Mouse (Mus musculus): ENCODE measurements around the gene Zfp605.
"Not testable (repeated sequence)": the region's sequence is repeated elsewhere in the genome, so short reads cannot be mapped to it uniquely, and the experiment has no call there.

The Zfp605 gene

GRCm38 (mm10) chr5:110107581-110108304, 2.1 kb upstream of the Zfp605 start, which contains the start of gene Gtpbp6:
TSS of gene Gtpbp6 (minus strand) at chr5:110108197.
- peak; percentile 98 for DNase-seq

GRCm38 (mm10) chr5:110108305-110108628, 1.6 kb upstream of the Zfp605 start:
- DNase-seq, result no peak

GRCm38 (mm10) chr5:110122380-110122779, 12.5 kb downstream of the Zfp605 start:
- not testable (repeated sequence) for DNase-seq

- peak; percentile 99 for DNase-seq
Measured at GRCm38 (mm10) chr5:110135293-110136086, 25.6 kb downstream of the Zfp605 start, which contains the start of gene Chfr. TSS of gene Chfr (plus strand) at chr5:110135842.

- no peak for DNase-seq
Measured at GRCm38 (mm10) chr5:110136087-110136464, 26.2 kb downstream of the Zfp605 start.

GRCm38 (mm10) chr5:110137816-110138215, 27.9 kb downstream of the Zfp605 start:
- DNase-seq, result no peak

- no peak for DNase-seq
Measured at GRCm38 (mm10) chr5:110139325-110139724, 29.4 kb downstream of the Zfp605 start.

GRCm38 (mm10) chr5:110140424-110140823, 30.5 kb downstream of the Zfp605 start:
- DNase-seq, result no peak

- DNase-seq, result no peak
Measured at GRCm38 (mm10) chr5:110142309-110142708, 32.4 kb downstream of the Zfp605 start.

- peak; percentile 12 for DNase-seq
Measured at GRCm38 (mm10) chr5:110143007-110143406, 33.1 kb downstream of the Zfp605 start.

GRCm38 (mm10) chr5:110169374-110169773, 59.5 kb downstream of the Zfp605 start:
- DNase-seq, result no peak

GRCm38 (mm10) chr5:110176362-110177020, 66.6 kb downstream of the Zfp605 start, which contains the start of gene Golga3:
TSS of gene Golga3 (plus strand) at chr5:110176701.
- DNase-seq, result peak; percentile 95

GRCm38 (mm10) chr5:110177021-110177420, 67.1 kb downstream of the Zfp605 start:
- DNase-seq, result no peak

- DNase-seq, result no peak
Measured at GRCm38 (mm10) chr5:110178628-110179027, 68.7 kb downstream of the Zfp605 start.

Measured in retina, postnatal 1 day (tissue).